Mouse (Mus musculus): ENCODE results near the gene Ermard. TPM values are rescaled to one million over a fixed set of nuclear protein-coding genes. Genes with fewer than 3 reads are reported as not detected.
A peak's percentile ranks its signal among the peaks of the same experiment; 100 is the strongest.
"Not testable (repeated sequence)": the region's sequence is repeated elsewhere in the genome, so short reads cannot be mapped to it uniquely, and the experiment has no call there.

Ermard gene
- 54.7 and 67.5 TPM in 2 replicates for polyA plus RNA-seq (2014; fragmentation: Nextera tagmentation; extraction: Ambion mirVana)

DNA sequence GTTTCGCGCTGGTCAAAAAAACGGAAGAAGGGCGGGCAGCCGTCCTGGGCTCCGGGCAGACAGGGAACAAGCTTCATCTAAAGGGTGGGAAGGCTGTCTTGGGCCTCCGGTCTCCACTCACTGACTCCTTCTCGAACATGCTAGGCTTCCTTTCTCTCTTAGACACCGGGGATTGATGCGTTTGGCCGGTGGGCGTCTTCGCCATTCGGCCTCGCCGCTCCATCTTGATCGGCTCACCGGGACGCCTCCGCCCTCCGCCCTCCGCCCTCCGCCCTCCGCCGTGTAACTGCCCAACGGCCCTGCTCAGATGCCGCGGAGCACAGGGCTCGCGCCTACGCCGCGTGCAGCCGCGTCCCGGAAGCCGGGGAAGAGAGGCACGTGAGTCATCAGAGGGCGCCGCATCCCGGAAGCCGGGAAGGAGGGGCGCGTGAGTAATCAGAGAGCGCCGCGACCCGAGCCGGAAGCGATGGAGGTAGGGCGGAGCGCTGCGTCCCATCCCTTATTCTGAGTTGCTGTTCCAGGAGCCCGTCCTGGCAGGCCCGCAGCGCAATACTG, at the start of gene Ermard, which contains the start of the genes Tcte3 and Gm3448:
Gene Ermard, plus strand, starts transcription at position 34 of the 555 bp plus-strand sequence.
Gene Tcte3, minus strand, starts transcription at position 314 of the 555 bp plus-strand sequence.
Gene Gm3448, minus strand, starts transcription at position 363 of the 555 bp plus-strand sequence.
- not testable (repeated sequence) for H3K4me3 ChIP-seq (ENCODE audit: low read depth, low read length); H3K4me2 ChIP-seq (ENCODE audit: low read length); DNase-seq (ENCODE audit: low spot score); H3K27ac ChIP-seq (ENCODE audit: low read depth, low read length); H3K36me3 ChIP-seq (ENCODE audit: control insufficient read depth, insufficient read depth, low read length); H3K9ac ChIP-seq (ENCODE audit: low read length); H3K4me1 ChIP-seq (ENCODE audit: control insufficient read depth, insufficient read depth, low read length); H3K9me3 ChIP-seq (replicated peaks; ENCODE audit: control insufficient read depth, low read length); H3K27me3 ChIP-seq (replicated peaks; ENCODE audit: control insufficient read depth, insufficient read depth, low read length)
- peak; percentile 98 for ATAC-seq
- 0% methylated on average over 8 of the region's 56 CpGs for WGBS

GRCm38 (mm10) chr17:14992522-14993138, 48.4 kb upstream of the Ermard start:
- ATAC-seq: peak; percentile 78
- H3K27me3 ChIP-seq (replicated peaks; ENCODE audit: control insufficient read depth, insufficient read depth, low read length); H3K36me3 ChIP-seq (ENCODE audit: control insufficient read depth, insufficient read depth, low read length); H3K4me1 ChIP-seq (ENCODE audit: control insufficient read depth, insufficient read depth, low read length); DNase-seq (ENCODE audit: low spot score); H3K4me2 ChIP-seq (ENCODE audit: low read length); H3K27ac ChIP-seq (ENCODE audit: low read depth, low read length); H3K4me3 ChIP-seq (ENCODE audit: low read depth, low read length); H3K9me3 ChIP-seq (replicated peaks; ENCODE audit: control insufficient read depth, low read length); H3K9ac ChIP-seq (ENCODE audit: low read length): not testable (repeated sequence)
- no CpG with 5 or more reads among the region's 98 CpGs for WGBS

DNA sequence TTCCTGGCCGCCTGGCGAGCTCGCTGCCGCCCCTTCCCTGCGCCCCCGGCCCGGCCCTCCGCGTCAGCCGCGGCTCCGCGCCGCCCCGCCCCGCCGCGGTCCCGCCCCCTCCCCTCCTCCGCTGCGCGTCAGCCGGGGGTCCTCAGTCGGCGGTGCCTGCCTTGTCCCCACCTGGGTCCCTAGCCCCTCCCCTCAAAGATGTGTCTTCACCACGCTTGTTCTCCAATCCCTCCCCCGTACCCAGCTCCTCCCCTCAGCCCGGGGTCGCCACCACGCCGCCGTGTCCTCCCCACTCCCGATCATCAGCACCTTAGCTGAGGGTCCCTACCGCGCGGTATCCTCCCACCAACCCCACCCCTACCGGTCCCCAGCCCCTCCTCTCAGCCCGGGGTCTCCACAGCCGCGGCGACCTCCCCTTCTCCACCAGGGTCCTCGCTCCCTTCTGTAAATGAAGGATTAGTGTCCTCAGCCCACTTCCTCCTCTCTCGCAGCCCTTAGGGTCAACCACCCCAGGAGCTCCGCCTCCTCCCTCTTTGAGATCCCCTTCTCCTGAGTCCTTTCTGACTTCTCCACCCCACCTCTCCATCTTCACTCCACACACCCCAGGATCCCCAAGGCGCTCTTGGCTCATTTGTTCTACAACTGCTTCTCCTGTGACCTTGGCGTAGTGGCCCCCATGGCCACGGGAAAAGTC, 47.7 kb upstream of the Ermard start:
- not testable (repeated sequence) for H3K9ac ChIP-seq (ENCODE audit: low read length); DNase-seq (ENCODE audit: low spot score); H3K4me1 ChIP-seq (ENCODE audit: control insufficient read depth, insufficient read depth, low read length); H3K27me3 ChIP-seq (replicated peaks; ENCODE audit: control insufficient read depth, insufficient read depth, low read length); H3K9me3 ChIP-seq (replicated peaks; ENCODE audit: control insufficient read depth, low read length); H3K4me3 ChIP-seq (ENCODE audit: low read depth, low read length); H3K36me3 ChIP-seq (ENCODE audit: control insufficient read depth, insufficient read depth, low read length); H3K27ac ChIP-seq (ENCODE audit: low read depth, low read length); H3K4me2 ChIP-seq (ENCODE audit: low read length)
- ATAC-seq: peak; percentile 95
- no CpG with 5 or more reads among the region's 47 CpGs for WGBS

DNA sequence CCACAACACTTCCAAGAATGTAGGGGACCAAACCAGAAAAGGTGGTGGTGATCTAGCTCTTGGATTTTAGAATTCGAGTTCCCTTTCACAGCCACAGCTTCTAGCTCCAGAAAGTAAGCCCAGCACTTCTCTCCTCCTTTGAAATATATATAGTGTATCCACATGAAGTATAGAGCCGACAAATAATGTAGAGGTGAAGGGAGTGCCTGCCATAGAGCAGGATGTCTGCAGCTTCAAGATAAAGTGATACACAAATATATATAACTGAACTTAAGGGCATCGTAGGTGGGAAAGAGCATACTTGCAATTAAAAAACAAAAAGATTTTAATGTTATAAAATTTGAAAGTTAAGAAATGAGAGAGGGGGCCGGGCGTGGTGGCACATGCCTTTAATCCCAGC, 46.9 kb upstream of the Ermard start:
- not testable (repeated sequence) for ATAC-seq; H3K4me3 ChIP-seq (ENCODE audit: low read depth, low read length); H3K36me3 ChIP-seq (ENCODE audit: control insufficient read depth, insufficient read depth, low read length); H3K27ac ChIP-seq (ENCODE audit: low read depth, low read length); H3K27me3 ChIP-seq (replicated peaks; ENCODE audit: control insufficient read depth, insufficient read depth, low read length); H3K9ac ChIP-seq (ENCODE audit: low read length); H3K4me1 ChIP-seq (ENCODE audit: control insufficient read depth, insufficient read depth, low read length); DNase-seq (ENCODE audit: low spot score); H3K4me2 ChIP-seq (ENCODE audit: low read length); H3K9me3 ChIP-seq (replicated peaks; ENCODE audit: control insufficient read depth, low read length)
- no CpG with 5 or more reads among the region's 5 CpGs for WGBS

- H3K4me2 ChIP-seq (ENCODE audit: low read length); H3K9ac ChIP-seq (ENCODE audit: low read length); H3K4me3 ChIP-seq (ENCODE audit: low read depth, low read length); H3K4me1 ChIP-seq (ENCODE audit: control insufficient read depth, insufficient read depth, low read length); ATAC-seq; DNase-seq (ENCODE audit: low spot score); H3K27me3 ChIP-seq (replicated peaks; ENCODE audit: control insufficient read depth, insufficient read depth, low read length); H3K36me3 ChIP-seq (ENCODE audit: control insufficient read depth, insufficient read depth, low read length); H3K27ac ChIP-seq (ENCODE audit: low read depth, low read length); H3K9me3 ChIP-seq (replicated peaks; ENCODE audit: control insufficient read depth, low read length): not testable (repeated sequence)
- no CpG with 5 or more reads among the region's 4 CpGs for WGBS
Measured at GRCm38 (mm10) chr17:15000047-15000446, 41.0 kb upstream of the Ermard start.

DNA sequence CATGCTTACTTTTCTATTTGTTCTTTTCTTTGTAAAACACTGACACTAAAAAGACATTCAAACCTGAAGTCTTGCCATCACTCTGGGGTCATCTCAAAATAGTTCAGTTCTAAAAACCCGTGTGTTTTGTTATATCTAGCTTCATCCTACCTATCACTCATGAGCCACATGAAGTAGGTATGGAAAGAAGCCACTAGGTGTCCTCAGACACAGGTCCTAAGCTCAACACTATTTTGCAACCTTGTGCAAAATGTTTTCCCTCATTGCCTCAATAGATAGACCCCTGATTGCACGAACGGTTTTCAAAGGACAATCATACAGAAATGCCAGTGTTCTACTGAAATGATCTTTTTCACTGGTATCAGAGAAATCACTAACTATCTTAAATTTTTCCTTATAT, 31.9 kb upstream of the Ermard start:
- not testable (repeated sequence) for H3K4me1 ChIP-seq (ENCODE audit: control insufficient read depth, insufficient read depth, low read length); DNase-seq (ENCODE audit: low spot score); H3K36me3 ChIP-seq (ENCODE audit: control insufficient read depth, insufficient read depth, low read length); H3K4me3 ChIP-seq (ENCODE audit: low read depth, low read length); H3K27me3 ChIP-seq (replicated peaks; ENCODE audit: control insufficient read depth, insufficient read depth, low read length); H3K4me2 ChIP-seq (ENCODE audit: low read length); ATAC-seq; H3K9me3 ChIP-seq (replicated peaks; ENCODE audit: control insufficient read depth, low read length); H3K27ac ChIP-seq (ENCODE audit: low read depth, low read length); H3K9ac ChIP-seq (ENCODE audit: low read length)
- no CpG with 5 or more reads among the region's 3 CpGs for WGBS

- not testable (repeated sequence) for H3K4me3 ChIP-seq (ENCODE audit: low read depth, low read length); H3K4me2 ChIP-seq (ENCODE audit: low read length); H3K9me3 ChIP-seq (replicated peaks; ENCODE audit: control insufficient read depth, low read length); H3K9ac ChIP-seq (ENCODE audit: low read length); DNase-seq (ENCODE audit: low spot score); H3K27me3 ChIP-seq (replicated peaks; ENCODE audit: control insufficient read depth, insufficient read depth, low read length); H3K36me3 ChIP-seq (ENCODE audit: control insufficient read depth, insufficient read depth, low read length); H3K4me1 ChIP-seq (ENCODE audit: control insufficient read depth, insufficient read depth, low read length); H3K27ac ChIP-seq (ENCODE audit: low read depth, low read length)
- WGBS: no CpG with 5 or more reads among the region's 60 CpGs
- ATAC-seq: peak; percentile 98
Measured at GRCm38 (mm10) chr17:15009706-15010413, 31.1 kb upstream of the Ermard start, which contains the start of gene Gm3435. Gene Gm3435 (plus strand): TSS chr17:15010176.

GRCm38 (mm10) chr17:15021503-15022220, 19.3 kb upstream of the Ermard start:
- not testable (repeated sequence) for H3K4me2 ChIP-seq (ENCODE audit: low read length); H3K27me3 ChIP-seq (replicated peaks; ENCODE audit: control insufficient read depth, insufficient read depth, low read length); H3K27ac ChIP-seq (ENCODE audit: low read depth, low read length); H3K9ac ChIP-seq (ENCODE audit: low read length); H3K9me3 ChIP-seq (replicated peaks; ENCODE audit: control insufficient read depth, low read length); H3K4me1 ChIP-seq (ENCODE audit: control insufficient read depth, insufficient read depth, low read length); ATAC-seq; H3K4me3 ChIP-seq (ENCODE audit: low read depth, low read length); DNase-seq (ENCODE audit: low spot score); H3K36me3 ChIP-seq (ENCODE audit: control insufficient read depth, insufficient read depth, low read length)
- 83% methylated on average over 3 of the region's 3 CpGs for WGBS

Data from forebrain, embryonic 14.5 days (tissue).